Mouse (Mus musculus) CD4-positive, CD25-positive, alpha-beta regulatory T cell, adult 9 weeks (primary cell): ENCODE measurements around the gene Ifi203. TPM values are rescaled to one million over a fixed set of nuclear protein-coding genes. Genes with fewer than 3 reads are reported as not detected.

ENCODE experiments used
- polyA plus RNA-seq: library from polyadenylated mRNA; unstranded; fragments of 100-300 nt; shearing (Covaris generic); gene quantifications from one replicate; pipeline ENCODE4 v1.2.1, GENCODE M21; 2017

Gene Ifi203
- polyA plus RNA-seq = 438 TPM

GRCm38 (mm10) chr1:173941924-173942779 lies at the start of gene Ifi203, which contains the start of gene Mndal:
Gene Ifi203, minus strand, starts transcription at chr1:173942672.
Gene Mndal, minus strand, starts transcription at chr1:173942491.

GRCm38 (mm10) chr1:173982694-173983305 lies 40.3 kb upstream of the Ifi203 start, which contains the start of gene Ifi202b:
Gene Ifi202b, minus strand, starts transcription at chr1:173982744.

GRCm38 (mm10) chr1:173912548-173913255 lies 29.8 kb downstream of the Ifi203 start, which contains the start of gene Ifi211:
Gene Ifi211, minus strand, starts transcription at chr1:173913046.

Other genes starting within 250 kb of the Ifi203 start
- 0.11 TPM for gene Ifi207, start 200.9 kb downstream of the Ifi203 start, polyA plus RNA-seq
- 0.31 TPM for gene Ifi204, start 175.7 kb downstream of the Ifi203 start, polyA plus RNA-seq
- 1.2 TPM for gene Ifi211, start 29.6 kb downstream of the Ifi203 start, polyA plus RNA-seq
- 543 TPM for gene Mndal, start 181 bp downstream of the Ifi203 start, polyA plus RNA-seq
- gene Ifi202b, start 40.1 kb upstream of the Ifi203 start, polyA plus RNA-seq = not detected
- not detected for gene Ifi205, start 89.1 kb upstream of the Ifi203 start, polyA plus RNA-seq
- not detected for gene Olfr433, start 98.0 kb upstream of the Ifi203 start, polyA plus RNA-seq
- not detected for gene Olfr432, start 106.5 kb upstream of the Ifi203 start, polyA plus RNA-seq
- not detected for gene Olfr430, start 123.9 kb upstream of the Ifi203 start, polyA plus RNA-seq
- gene Olfr429, start 141.7 kb upstream of the Ifi203 start, polyA plus RNA-seq = not detected
- gene Olfr427, start 154.2 kb upstream of the Ifi203 start, polyA plus RNA-seq = not detected
- not detected for gene Olfr231, start 178.5 kb upstream of the Ifi203 start, polyA plus RNA-seq
- not detected for gene Olfr424, start 188.8 kb upstream of the Ifi203 start, polyA plus RNA-seq
- not detected for gene Olfr420, start 213.0 kb upstream of the Ifi203 start, polyA plus RNA-seq
- 0.04 TPM for gene Spta1, start 230.1 kb upstream of the Ifi203 start, polyA plus RNA-seq